Mouse (Mus musculus): ENCODE data around the gene Adh6b. TPM values are rescaled to one million over a fixed set of nuclear protein-coding genes. Genes with fewer than 3 reads are reported as not detected.

The Adh6b gene
- polyA plus RNA-seq (2014; fragmentation: Nextera tagmentation; extraction: Ambion mirVana): 0.11 TPM in 1 of 2 replicates, not detected in the other

DNA sequence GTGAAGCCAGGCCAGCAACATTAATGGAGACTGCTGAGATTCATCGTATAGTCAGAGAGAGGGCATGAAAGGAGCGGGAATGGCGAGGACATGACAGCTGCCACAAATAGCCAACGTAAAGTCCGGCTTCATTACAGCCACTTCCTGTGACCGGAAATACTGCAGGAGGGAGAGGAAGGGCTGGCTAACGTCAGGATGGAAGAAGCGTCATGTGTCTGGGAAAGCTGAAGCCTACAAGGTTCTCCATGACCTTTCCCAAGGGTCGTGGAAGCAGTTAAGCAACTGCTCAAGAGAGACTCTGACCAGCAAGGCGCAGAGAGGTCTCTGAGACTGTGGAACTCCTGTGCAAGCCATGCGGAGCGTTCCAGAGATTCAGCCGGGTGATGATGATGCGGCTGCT, at the start of gene Adh6b:
Adh6b (plus strand) TSS at position 305 of the 400 bp plus-strand sequence.
- ATAC-seq (replicated peaks; ENCODE audit: low FRiP score, low TSS enrichment, low read depth) (no peak), DNase-seq (ENCODE audit: low spot score) (no peak)
- Histone ChIP-seq H3K4me2 (ENCODE audit: low read length) (no peak within 1 kb of the TSS), H3K9me3 (ENCODE audit: control insufficient read depth, low read length) (no peaks in the 10 kb centered on the region), H3K4me1 (replicated peaks; ENCODE audit: control insufficient read depth, insufficient read depth, low read length) (no peaks in the 10 kb centered on the region), H3K36me3 (ENCODE audit: control insufficient read depth, insufficient read depth, low read length) (no peaks in the 10 kb centered on the region), H3K27ac (ENCODE audit: low read depth) (no peak within 1 kb of the TSS), H3K27me3 (replicated peaks; ENCODE audit: control insufficient read depth, insufficient read depth, low read length) (no peaks in the 10 kb centered on the region), H3K4me3 (ENCODE audit: low read depth, low read length) (no peak within 1 kb of the TSS), H3K9ac (ENCODE audit: low read length) (no peak within 1 kb of the TSS)
- 67% methylated on average over 14 of the region's 14 CpGs for WGBS

DNA sequence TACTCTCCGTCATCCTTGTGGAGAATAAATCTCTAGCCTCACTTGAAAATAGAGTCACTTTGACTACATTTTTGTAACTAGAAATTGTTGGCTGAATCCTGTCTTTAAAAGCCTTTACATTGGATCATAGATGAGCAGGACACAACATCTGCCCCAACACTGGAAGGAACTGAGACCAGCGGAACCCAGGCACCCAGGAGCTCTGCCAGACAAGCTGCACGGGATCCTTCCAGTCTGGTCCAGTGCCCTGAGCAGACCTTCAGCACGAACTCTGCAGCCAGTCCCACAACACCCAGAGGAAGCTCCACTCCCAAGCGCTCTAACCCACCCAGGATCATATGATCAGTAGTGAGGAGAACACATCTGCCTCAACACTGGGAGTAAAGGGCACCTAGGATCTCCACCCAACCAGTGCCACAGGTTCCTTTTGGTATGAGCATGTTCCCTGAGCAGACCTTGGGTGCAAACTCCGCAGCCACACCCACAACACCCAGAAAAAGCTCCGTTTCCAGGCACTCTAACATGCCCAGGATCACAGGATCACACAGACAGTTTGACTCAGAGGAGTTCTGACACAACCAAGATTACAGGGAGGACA, 48.2 kb upstream of the Adh6b start:
- Histone ChIP-seq H3K4me1 (replicated peaks; ENCODE audit: control insufficient read depth, insufficient read depth, low read length) (no peaks in the 10 kb centered on the region), H3K9ac (ENCODE audit: low read length) (no peak overlapping the region), H3K4me3 (ENCODE audit: low read depth, low read length) (no peak overlapping the region), H3K27me3 (replicated peaks; ENCODE audit: control insufficient read depth, insufficient read depth, low read length) (no peaks in the 10 kb centered on the region), H3K4me2 (ENCODE audit: low read length) (no peak overlapping the region), H3K36me3 (ENCODE audit: control insufficient read depth, insufficient read depth, low read length) (no peaks in the 10 kb centered on the region), H3K27ac (ENCODE audit: low read depth) (no peak overlapping the region), H3K9me3 (ENCODE audit: control insufficient read depth, low read length) (0 out of 2 replicates have a peak, but pooled peaks cover 4% of the 10 kb centered on the region)
- ATAC-seq (replicated peaks; ENCODE audit: low FRiP score, low TSS enrichment, low read depth) (no peak), DNase-seq (ENCODE audit: low spot score) (peak; percentile 41)
- WGBS: 83% methylated on average over 7 of the region's 7 CpGs

DNA sequence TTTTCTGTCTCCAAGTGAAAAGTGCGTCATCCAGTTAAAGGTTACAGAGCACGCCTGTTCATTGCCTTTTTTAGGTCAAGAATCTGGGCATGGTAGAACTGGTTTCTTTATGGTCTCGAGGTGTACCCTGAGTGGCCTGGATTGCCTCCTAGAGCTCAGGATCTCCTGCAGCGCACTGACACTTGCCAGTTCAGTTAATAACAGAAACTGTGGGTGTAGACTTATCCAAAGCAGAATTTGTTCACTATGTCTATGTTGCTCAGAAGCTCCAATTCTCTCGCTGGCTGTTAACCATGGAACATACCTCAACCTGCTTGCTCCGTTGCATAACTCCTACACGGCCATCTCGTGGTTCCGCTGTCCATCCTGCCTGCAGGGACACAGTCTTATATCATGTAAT, 41.4 kb upstream of the Adh6b start:
- no peak for ATAC-seq (replicated peaks; ENCODE audit: low FRiP score, low TSS enrichment, low read depth)

DNA sequence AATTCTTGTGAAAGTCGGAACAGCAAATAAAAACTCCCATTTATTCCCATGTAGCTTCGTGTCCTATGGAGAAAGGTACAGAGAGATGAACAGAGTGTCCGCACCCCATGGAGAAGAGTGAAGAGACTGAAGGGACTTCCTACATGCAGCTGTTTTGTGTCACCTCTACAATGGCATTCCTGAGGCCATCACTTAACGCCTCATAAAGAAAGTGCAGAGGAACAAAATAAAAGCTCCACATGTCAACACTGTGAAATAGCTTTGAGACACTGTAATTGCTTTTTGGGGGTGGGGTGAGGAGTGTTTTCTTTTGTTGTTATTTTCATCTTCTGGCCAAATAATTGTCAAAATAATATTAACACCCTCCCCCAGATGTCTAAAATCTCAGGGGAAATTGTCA, 38.9 kb upstream of the Adh6b start:
- no peak overlapping the region for H3K27ac ChIP-seq (ENCODE audit: low read depth)
- no peaks in the 10 kb centered on the region for H3K36me3 ChIP-seq (ENCODE audit: control insufficient read depth, insufficient read depth, low read length)
- WGBS: 75% methylated on average over 4 of the region's 4 CpGs
- H3K4me3 ChIP-seq (ENCODE audit: low read depth, low read length): no peak overlapping the region
- ATAC-seq (replicated peaks; ENCODE audit: low FRiP score, low TSS enrichment, low read depth) (no peak), DNase-seq (ENCODE audit: low spot score) (peak; percentile 10)
- H3K9ac ChIP-seq (ENCODE audit: low read length): no peak overlapping the region
- H3K4me1 ChIP-seq (replicated peaks; ENCODE audit: control insufficient read depth, insufficient read depth, low read length): 0 out of 2 replicates have a peak, but pooled peaks cover 6% of the 10 kb centered on the region
- no peak overlapping the region for H3K4me2 ChIP-seq (ENCODE audit: low read length)
- 0 out of 2 replicates have a peak, but pooled peaks cover 5% of the 10 kb centered on the region for H3K9me3 ChIP-seq (ENCODE audit: control insufficient read depth, low read length)
- H3K27me3 ChIP-seq (replicated peaks; ENCODE audit: control insufficient read depth, insufficient read depth, low read length): no peaks in the 10 kb centered on the region

More for the DNA sequence above, 41.4 kb upstream of the Adh6b start:
- Histone ChIP-seq H3K9ac (ENCODE audit: low read length) (no peak overlapping the region), H3K4me1 (replicated peaks; ENCODE audit: control insufficient read depth, insufficient read depth, low read length) (no peaks in the 10 kb centered on the region), H3K4me2 (ENCODE audit: low read length) (no peak overlapping the region), H3K27ac (ENCODE audit: low read depth) (no peak overlapping the region), H3K27me3 (replicated peaks; ENCODE audit: control insufficient read depth, insufficient read depth, low read length) (no peaks in the 10 kb centered on the region), H3K36me3 (ENCODE audit: control insufficient read depth, insufficient read depth, low read length) (no peaks in the 10 kb centered on the region), H3K9me3 (ENCODE audit: control insufficient read depth, low read length) (0 out of 2 replicates have a peak, but pooled peaks cover 5% of the 10 kb centered on the region), H3K4me3 (ENCODE audit: low read depth, low read length) (no peak overlapping the region)
- WGBS: 86% methylated on average over 9 of the region's 9 CpGs
- DNase-seq (ENCODE audit: low spot score): peak; percentile 24

DNA sequence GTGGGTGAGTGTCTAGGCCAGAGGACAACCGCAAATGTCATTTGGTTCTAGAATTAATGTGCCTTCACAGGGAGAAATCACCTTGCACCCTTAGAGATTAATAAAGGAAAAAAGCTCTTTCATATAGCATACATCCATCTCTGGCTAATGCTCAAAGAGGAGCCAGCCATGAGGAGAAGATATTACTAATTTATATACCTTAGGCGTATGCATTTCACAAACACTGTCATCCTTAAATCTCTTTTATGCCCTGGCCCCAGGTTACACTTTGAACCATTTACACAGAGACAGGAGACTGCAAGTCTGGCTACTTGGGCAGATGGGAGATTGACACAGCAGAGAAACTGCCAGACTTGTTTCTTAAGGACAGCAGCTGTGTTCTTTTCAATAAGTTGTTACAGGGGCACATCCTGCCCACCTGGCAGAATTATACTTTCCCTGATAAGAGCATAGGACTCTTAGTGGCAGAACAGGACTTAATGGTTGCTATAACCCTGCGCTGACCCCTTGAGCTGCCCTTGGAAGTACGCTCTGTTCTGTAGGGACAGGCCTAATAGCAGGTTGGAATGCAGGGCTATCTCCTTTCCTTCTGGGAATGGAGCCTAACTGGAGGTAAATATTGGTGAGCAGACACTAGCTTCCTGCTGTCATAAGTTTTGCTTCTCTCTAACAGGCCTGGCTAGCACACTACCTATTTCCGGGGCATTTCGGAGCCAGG, 37.6 kb upstream of the Adh6b start:
- no peaks in the 10 kb centered on the region for H3K36me3 ChIP-seq (ENCODE audit: control insufficient read depth, insufficient read depth, low read length)
- WGBS: 42% methylated on average over 6 of the region's 6 CpGs
- H3K27ac ChIP-seq (ENCODE audit: low read depth): peak overlapping the region; percentile 5; the same call in 1 of the 2 replicates
- no peak for DNase-seq (ENCODE audit: low spot score)
- H3K4me2 ChIP-seq (ENCODE audit: low read length): no peak overlapping the region
- H3K9ac ChIP-seq (ENCODE audit: low read length): no peak overlapping the region
- no peaks in the 10 kb centered on the region for H3K9me3 ChIP-seq (ENCODE audit: control insufficient read depth, low read length)
- 0 out of 2 replicates have a peak, but pooled peaks cover 6% of the 10 kb centered on the region for H3K4me1 ChIP-seq (replicated peaks; ENCODE audit: control insufficient read depth, insufficient read depth, low read length)
- peak; percentile 37; the same call in 1 of the 2 replicates for ATAC-seq (replicated peaks; ENCODE audit: low FRiP score, low TSS enrichment, low read depth)
- H3K27me3 ChIP-seq (replicated peaks; ENCODE audit: control insufficient read depth, insufficient read depth, low read length): no peaks in the 10 kb centered on the region
- no peak overlapping the region for H3K4me3 ChIP-seq (ENCODE audit: low read depth, low read length)

DNA sequence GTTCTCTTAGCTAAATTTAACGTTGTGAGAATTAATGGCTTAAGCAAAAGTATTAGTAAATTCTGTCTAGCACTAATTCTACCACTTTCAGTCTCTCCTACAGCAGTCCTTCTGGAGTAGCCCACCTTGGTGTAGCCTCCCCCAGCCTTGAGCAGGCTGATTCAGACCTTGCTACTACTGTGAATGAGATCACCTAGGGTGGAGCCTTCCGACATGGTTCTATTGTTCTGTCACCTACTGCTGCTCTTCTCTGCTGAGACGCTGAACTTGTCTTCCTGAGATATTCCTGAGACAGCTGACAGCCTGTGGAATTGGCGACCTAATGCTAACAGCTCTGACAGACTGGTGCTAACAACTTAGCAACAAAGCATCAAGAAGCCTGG, 37.1 kb upstream of the Adh6b start:
- DNase-seq (ENCODE audit: low spot score) (no peak), ATAC-seq (replicated peaks; ENCODE audit: low FRiP score, low TSS enrichment, low read depth) (no peak)
- no peak overlapping the region; the same call in 1 of the 2 replicates for H3K27ac ChIP-seq (ENCODE audit: low read depth)
- H3K9me3 ChIP-seq (ENCODE audit: control insufficient read depth, low read length): no peaks in the 10 kb centered on the region
- 30% methylated on average over 4 of the region's 4 CpGs for WGBS
- H3K27me3 ChIP-seq (replicated peaks; ENCODE audit: control insufficient read depth, insufficient read depth, low read length): no peaks in the 10 kb centered on the region
- no peak overlapping the region for H3K4me2 ChIP-seq (ENCODE audit: low read length)
- H3K9ac ChIP-seq (ENCODE audit: low read length): no peak overlapping the region
- 0 out of 2 replicates have a peak, but pooled peaks cover 6% of the 10 kb centered on the region for H3K4me1 ChIP-seq (replicated peaks; ENCODE audit: control insufficient read depth, insufficient read depth, low read length)
- no peak overlapping the region for H3K4me3 ChIP-seq (ENCODE audit: low read depth, low read length)
- H3K36me3 ChIP-seq (ENCODE audit: control insufficient read depth, insufficient read depth, low read length): no peaks in the 10 kb centered on the region

DNA sequence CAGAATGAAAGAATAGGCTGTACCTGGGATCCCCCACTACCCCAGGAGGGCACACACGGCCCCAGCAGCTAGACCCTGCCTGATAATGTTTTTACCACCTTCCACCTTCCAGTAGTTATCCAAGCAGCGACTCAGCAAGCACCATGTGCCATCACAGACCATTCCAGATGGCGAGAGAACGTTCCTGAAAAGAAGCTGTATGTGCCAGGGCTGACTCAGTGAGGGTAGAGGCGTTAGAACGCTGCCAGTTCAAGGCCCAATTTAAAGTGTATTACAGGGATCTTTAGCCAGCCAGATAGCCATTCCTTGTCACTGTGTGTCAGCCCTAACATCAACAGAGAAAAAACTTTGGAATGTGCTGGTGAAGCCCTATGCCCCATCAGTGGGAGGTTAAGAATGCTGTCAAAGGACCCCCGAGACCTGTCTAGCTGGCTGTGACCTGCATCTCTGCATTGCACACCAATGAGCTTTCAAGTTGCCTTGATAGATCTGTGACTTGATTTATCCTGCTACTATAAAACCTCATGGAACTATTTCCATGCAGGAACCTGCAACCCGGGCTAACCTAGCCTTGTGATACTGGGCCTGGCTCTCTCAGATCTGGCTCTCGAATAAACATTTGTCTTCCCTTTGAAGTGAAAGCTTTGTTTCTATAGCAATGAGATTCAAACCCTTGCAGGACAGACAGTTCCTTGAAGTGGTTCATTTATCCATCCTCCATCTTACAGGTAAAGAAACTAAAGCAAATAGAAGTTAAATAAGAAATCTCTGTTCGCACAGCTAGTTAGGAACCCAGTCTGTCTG, 35.9 kb upstream of the Adh6b start:
- no peaks in the 10 kb centered on the region for H3K36me3 ChIP-seq (ENCODE audit: control insufficient read depth, insufficient read depth, low read length)
- no peak overlapping the region for H3K27ac ChIP-seq (ENCODE audit: low read depth)
- no peaks in the 10 kb centered on the region for H3K9me3 ChIP-seq (ENCODE audit: control insufficient read depth, low read length)
- H3K4me1 ChIP-seq (replicated peaks; ENCODE audit: control insufficient read depth, insufficient read depth, low read length): 0 out of 2 replicates have a peak, but pooled peaks cover 6% of the 10 kb centered on the region
- DNase-seq (ENCODE audit: low spot score) (peak; percentile 55), ATAC-seq (replicated peaks; ENCODE audit: low FRiP score, low TSS enrichment, low read depth) (peak; percentile 41)
- no peak overlapping the region for H3K4me2 ChIP-seq (ENCODE audit: low read length)
- no peaks in the 10 kb centered on the region for H3K27me3 ChIP-seq (replicated peaks; ENCODE audit: control insufficient read depth, insufficient read depth, low read length)
- 44% methylated on average over 10 of the region's 10 CpGs for WGBS
- no peak overlapping the region for H3K4me3 ChIP-seq (ENCODE audit: low read depth, low read length)
- H3K9ac ChIP-seq (ENCODE audit: low read length): no peak overlapping the region

DNA sequence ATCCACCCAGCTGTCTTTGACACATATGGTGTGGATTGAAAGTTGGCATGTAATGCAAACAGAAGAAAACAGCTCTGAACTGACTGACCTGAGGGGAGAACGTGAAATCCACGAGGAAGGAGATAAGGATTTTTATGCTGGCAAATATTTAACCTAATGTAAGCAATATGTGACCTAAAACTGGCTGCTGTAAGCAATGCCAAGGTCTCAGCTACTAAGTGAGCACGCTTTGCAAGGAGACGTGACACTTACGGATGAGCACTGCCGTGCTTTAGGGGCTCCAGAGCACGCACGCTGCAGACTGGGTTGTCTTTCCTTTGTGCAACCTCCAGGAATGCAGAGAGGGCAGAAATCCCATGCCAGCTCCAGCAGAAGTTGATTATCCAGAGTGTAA, 35.3 kb upstream of the Adh6b start:
- no peak overlapping the region for H3K9ac ChIP-seq (ENCODE audit: low read length)
- peak overlapping the region; percentile 26 for H3K4me2 ChIP-seq (ENCODE audit: low read length)

More for the DNA sequence above, 35.3 kb upstream of the Adh6b start:
- no peaks in the 10 kb centered on the region for H3K36me3 ChIP-seq (ENCODE audit: control insufficient read depth, insufficient read depth, low read length)
- no peak overlapping the region for H3K4me3 ChIP-seq (ENCODE audit: low read depth, low read length)
- peak; percentile 55 for DNase-seq (ENCODE audit: low spot score)
- H3K27me3 ChIP-seq (replicated peaks; ENCODE audit: control insufficient read depth, insufficient read depth, low read length): no peaks in the 10 kb centered on the region
- H3K9me3 ChIP-seq (ENCODE audit: control insufficient read depth, low read length): no peaks in the 10 kb centered on the region
- 0 out of 2 replicates have a peak, but pooled peaks cover 6% of the 10 kb centered on the region for H3K4me1 ChIP-seq (replicated peaks; ENCODE audit: control insufficient read depth, insufficient read depth, low read length)
- peak; percentile 55; the same call in 1 of the 2 replicates for ATAC-seq (replicated peaks; ENCODE audit: low FRiP score, low TSS enrichment, low read depth)
- no peak overlapping the region; the same call in 1 of the 2 replicates for H3K27ac ChIP-seq (ENCODE audit: low read depth)
- WGBS: 7% methylated on average over 8 of the region's 8 CpGs

Data from intestine, embryonic 14.5 days (tissue).